Mouse (Mus musculus): ENCODE results near the gene Sparc.

Sparc gene

DNA sequence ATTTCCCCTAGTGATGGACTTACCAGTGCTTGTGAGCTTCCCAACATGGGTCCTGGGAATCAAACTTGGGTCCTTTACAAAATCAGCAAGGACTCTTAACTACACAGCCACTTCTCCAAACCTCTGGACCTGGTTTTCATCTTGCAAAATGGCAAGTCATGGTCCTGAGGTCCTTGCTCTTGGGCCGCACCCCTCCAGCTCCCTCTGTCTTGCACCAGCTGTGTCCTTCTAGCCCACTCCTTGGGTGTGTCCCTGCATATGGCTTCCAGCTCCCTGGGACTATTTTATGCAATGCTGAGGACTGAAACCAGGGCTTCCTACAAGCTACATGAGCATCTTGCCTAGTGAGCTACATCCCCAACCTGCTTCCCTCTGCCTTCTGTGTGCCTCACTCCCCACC lies at the start of gene Sparc:
Gene Sparc (minus strand): TSS at position 206 of the 400 bp plus-strand sequence.
- no peak for DNase-seq (ENCODE audit: low spot score)

DNA sequence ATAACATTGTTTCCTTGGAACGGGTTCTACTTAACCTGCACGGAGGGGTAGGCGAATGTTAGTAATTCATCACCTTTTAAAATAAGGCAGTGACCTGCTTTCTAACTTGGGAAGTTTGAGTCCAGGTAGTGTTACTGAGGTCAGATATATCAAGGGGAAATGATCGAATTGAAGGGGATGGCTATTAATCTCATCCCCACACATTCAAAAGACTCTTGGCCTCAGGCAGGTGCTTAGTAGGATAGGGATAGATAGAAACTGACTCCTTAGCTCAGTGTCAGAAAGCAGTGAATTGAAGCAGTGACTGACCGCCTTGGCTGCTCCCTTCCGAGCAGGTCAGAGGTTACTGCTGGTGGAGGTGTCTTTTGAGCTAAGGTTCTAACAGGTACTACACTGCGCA lies 48.5 kb upstream of the Sparc start:
- DNase-seq (ENCODE audit: low spot score) = no peak

DNA sequence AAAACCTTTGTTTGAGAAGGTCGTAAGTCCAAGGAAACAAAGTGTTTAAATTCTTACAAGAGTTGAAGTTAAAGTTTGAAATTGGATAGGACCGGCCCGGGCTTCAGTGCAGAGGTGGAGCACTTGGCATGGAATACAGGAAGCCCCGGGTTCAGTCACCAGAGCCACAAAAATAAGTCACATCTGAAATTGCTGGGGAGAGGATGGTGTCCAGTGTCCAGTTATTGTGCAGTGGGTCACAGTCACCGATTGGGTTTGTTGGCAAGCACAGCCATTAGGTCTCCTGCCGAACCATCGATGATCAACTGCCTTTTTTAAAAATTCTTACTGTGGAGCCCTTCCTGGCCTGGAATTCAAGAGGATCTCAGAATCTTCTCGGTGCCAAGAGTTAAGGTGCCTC lies 47.8 kb upstream of the Sparc start:
- DNase-seq (ENCODE audit: low spot score) = no peak

DNA sequence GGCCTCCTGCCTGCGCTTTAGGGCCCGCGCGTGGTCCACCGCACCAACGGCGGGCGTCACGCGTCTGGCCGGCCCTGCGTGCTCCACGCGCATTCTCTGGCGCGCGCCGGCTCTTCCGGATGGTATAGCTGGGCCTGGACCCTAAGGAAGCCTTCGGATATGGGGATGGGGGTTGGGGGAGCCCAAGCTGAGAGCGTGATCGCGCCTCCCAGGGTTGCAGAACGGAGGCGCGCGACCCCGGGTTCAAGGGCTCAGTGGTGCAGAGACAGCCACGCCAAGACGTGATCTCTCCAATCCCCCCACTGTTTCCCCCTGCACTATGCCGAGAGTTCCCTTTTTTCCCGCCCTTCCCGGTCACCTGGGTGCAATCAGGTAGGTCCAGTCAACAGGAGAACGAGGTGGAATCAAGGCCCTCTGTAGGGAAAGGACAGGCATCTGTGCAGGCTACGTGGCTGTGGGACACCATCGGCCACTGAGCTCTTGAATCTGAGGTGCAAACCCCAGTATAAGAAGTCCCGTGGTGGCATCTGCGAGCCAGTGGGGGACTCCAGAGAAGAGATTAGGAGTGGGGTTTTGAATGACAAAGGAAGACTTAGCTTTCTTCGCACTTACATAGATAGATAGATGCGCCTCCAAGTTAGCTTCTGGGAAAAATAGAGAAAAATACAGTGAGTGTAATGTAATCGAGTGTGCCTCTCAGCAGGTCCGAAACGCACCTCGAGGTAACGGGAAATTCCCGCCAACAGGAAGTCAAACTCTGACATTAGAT lies 47.1 kb upstream of the Sparc start:
- no peak for DNase-seq (ENCODE audit: low spot score)

DNA sequence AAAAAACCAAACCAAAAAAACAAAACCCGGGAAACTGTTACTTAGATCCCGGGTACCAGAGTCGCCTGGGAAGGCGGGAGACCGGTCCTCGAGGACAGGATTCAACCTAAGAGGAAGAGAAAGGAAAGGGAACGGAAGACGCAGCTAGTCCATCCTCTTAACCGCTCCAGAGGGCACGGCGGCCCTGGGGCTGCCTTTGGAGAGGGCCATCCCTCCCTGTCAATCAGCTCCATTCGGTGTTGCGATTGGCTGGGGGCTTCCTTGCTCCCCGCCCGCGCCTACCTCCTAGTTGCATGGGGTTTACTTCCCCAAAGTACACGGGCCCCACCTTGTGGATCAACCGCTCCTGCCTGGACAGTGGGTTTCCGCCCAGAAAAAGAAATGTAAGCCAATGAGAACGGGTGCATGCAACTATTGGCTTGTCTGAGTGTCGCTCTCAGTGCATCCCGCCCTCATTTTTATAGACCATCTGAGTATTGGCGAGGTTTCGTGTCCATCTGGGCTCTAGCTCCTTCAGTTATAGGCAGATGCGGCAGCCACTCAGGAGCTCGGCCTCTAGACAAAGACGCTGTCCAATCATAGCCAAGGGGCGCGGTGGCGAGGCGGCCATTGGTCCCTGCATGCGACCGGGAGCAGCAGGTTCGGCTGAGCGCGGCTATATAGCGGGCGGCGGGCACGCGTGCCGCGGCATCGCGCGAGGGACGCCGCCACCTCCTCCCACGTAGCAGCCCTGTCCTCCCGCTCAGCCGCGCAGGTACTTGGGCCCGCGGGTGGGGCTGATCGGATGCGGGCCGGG lies 46.3 kb upstream of the Sparc start, which contains the start of gene G3bp1:
Gene G3bp1 (plus strand): TSS at position 638 of the 796 bp plus-strand sequence.
- DNase-seq (ENCODE audit: low spot score) = peak; percentile 98

DNA sequence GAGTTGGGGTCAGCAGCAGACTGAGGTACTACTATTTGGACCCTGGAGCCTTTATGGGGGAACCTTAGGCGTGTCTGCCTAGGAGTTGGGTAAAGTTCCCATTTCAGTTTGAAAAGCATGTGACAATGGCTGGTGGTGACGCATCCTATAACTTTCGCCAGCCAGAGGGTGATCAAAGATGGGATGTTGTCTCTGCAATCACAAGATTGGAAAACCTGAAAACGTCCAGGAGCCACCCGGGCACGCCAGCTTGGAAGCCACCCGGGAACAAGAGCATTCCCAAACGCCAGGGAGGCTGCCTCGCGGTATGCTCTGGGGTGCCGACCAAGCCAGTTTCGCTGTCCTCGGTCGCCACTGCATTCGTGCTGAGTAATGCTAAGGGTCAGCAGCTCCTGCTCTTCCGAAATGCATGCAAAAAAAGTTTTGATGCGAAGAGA lies 45.6 kb upstream of the Sparc start:
- no peak for DNase-seq (ENCODE audit: low spot score)

DNA sequence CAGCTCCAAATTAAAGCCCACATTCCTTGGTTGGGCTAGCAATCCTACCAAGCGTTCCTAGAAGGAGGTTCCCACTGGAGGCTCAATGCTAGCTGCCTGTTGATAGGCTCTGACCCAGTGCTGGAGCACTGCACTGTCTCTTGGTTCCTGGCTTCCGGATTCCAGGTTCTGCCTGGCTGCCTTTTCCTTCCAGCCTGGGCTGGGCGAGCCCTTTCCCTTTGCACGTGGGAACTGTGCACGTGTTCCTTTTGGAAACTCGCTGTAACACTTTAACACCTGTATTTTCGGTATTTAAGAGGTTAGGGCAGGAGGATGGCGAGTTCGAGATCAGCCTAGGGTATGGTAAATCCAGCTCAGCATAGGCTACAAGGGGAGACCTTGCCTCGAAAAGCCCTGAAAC lies 45.0 kb upstream of the Sparc start:
- peak; percentile 41 for DNase-seq (ENCODE audit: low spot score)

DNA sequence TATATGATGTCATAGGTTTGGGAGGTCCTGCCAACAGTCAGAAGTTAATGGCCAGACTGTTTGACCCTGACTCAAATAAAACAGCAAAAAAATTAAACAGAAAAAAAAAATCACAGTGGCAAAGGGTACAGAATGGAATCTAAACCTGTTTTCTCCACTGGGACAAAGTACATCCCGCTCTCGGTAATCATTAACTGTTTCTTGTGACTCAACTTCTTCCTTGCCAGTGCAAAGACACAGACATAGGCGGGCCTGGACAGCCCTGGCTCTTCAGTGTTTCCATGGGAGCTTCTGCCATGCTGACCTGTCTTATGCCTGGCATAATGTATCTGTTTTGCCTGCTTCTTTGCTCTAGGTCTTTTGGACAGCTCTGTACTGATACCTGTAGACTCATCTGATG lies 42.2 kb upstream of the Sparc start:
- DNase-seq (ENCODE audit: low spot score) = no peak

DNA sequence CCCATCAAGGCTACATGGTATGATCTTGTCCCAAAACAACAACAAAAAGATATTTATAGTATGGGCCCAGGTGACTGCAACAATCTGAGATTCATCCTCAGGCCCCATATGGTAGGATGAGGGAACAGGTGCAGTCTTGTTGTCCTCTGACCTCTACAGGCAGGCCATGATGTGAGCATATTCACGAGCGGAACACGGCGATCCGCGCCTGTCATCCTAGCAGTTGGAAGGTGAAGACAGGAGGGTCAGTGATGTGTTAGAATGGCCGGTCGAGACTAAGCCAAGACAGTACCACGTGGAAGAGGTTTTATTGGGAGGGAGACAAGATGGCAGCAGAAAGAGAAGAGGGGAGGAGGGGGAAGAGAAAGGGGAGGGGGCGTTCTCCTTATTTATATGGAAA lies 41.7 kb upstream of the Sparc start:
- DNase-seq (ENCODE audit: low spot score) = no peak

DNA sequence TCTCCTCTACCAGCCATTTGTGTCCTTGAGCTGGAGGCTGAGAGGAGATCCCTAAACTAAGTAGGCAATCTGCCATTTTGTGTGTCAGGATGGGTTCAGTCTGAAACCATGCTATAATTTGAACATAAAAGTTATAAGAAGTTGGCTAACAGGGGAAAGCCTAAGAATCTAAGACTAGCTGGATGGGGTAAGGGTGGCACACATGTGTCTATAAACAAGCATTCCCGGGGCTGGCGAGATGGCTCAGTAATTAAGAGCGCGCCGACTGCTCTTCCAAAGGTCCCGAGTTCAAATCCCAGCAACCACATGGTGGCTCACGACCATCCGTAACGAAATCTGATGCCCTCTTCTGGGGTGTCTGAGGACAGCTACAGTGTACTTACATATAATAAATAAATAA lies 39.2 kb upstream of the Sparc start:
- no peak for DNase-seq (ENCODE audit: low spot score)

DNA sequence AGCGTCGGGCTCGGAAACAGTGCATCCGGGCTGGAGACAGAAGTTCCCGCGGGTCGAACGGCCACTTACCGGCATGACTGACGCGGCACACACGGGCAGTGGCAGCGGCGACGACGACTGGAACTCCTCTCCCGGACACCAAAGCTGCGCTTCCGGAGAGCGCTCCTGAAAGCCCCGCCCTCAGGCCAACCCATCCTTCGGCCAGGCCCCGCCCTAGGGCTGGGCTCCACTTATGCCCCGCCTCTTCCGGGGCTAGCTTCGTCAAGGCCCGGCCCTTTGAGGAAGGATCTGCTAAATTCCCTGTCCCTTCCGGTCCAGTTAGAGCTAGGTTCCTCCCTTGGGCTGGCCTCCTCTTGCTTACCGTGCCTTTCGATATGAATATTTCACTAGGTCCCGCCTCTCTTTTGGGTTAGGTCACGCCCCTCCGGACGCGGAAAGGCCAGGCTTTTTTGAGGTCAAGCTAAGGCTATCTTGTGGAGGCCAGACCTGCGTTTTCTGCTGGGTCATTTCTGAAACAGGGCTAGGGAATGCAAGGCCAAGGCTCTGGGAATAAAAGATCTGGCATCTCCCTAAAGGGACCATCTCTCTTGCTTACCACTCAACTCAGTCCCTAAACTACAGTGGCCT lies 38.1 kb upstream of the Sparc start, which contains the start of gene Atox1:
Gene Atox1 (minus strand): TSS at position 221 of the 627 bp plus-strand sequence.
- DNase-seq (ENCODE audit: low spot score) = peak; percentile 93

DNA sequence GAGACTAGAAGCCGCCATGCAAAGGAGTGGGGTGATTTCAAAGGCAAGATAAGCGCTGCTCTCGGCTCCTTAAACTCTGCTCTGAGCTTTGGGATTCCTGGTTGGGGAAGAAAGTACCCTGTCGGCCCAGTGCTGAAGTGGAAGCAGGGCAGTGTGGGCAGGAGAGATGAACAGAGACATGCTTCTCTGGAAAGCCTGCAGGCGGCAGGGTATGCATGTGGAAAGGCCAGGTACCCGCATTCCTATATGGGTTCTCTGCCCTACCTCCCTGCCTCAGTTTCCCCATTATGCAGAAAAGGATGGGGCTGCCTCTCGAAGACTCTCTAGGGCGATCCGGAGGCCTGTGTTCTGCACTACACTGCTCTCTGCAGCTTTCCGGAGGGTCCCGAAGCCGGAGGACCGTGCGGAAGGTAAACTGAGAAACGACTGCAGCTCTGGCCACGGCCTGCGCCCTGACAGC lies 37.6 kb upstream of the Sparc start:
- DNase-seq (ENCODE audit: low spot score) = no peak

DNA sequence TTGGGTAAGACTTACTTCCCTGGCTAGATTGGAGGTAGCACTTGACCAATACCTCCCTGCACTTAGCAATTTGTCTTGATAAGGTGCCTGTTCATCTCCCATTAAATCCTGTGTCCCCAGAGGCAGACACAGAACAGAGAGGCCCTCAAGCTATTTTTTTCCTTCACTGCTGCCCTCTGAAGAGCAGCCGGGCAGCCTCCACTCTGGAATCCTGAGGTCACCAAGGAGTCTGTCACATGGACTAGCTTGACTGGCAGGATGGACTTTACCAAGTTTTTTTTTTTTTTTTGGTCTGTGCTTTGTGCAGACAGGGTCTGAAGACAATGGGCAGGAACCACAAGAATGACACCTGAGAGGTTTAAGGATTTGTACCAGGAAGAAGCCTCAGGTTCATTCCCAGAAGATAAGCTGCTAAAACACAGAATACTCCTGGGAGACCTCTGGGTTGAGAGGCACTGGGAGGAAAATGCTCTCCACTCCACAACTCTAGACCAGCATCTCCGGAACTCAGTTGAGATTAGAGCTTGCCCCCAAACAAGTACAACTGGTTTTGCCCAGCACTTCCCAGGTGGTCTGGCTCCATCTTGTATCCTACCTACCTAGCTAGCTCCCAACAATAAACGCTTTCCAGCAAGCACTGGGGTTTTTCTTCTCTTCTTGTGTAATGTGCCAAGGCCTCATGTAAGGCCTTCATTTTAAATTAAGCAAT lies 37.0 kb upstream of the Sparc start:
- DNase-seq (ENCODE audit: low spot score) = no peak

DNA sequence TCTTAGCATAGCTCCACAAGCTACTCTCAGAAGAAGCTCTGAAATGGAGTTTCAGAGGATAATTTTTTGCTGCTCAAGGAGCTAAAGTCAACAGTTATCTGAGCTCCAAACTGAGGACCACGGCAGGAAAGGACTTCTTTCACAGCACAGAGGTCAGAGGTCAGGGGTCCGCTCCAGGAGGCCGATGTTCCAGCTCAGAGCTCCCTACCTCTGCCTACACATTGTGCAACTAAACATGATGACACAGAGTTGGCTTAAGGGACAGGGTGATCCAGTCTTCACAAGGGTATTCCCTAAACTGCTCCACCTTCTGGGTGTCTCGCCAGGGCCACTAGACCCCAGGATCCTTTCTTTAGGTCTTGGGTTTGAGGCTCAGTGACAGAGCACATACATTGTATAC lies 35.5 kb upstream of the Sparc start:
- DNase-seq (ENCODE audit: low spot score) = no peak

DNA sequence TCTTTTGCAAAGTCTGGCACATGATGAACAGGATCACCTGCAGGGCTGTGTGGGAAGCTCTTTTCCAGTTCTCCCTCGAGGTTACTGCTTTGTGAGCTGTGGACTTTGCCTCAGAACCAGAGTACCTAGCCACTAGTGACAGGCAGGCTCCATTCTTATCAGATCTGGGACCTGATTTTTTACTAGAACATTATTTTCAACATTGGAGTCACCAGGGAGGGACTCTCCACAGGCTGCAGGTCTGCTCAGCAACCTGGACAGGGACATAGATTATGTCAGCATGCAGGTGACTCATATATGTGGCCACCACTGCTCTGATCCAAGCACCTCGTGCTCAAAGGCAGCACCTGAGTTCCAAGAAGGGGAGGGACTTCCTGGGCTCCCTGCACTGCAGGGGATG lies 32.2 kb upstream of the Sparc start:
- no peak for DNase-seq (ENCODE audit: low spot score)

DNA sequence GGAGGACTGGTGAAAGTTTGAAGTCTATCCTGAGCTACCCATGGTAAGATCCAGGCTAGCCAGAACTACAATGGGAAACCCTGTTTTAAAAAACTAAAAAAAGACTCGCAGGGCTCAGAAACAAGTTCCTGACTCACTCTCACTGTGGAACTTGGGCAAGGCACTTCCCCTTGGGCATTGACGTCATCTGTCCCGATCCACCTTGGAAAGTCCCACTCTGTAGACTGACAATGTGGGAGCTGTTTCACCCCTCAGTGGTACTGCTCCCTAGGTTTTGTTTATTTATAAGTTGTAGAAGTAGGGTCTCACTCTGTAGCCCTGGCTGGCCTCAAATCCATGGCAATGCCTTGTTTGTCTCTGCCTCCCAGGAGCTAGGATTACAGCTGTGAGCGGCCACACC lies 30.7 kb upstream of the Sparc start:
- no peak for DNase-seq (ENCODE audit: low spot score)

DNA sequence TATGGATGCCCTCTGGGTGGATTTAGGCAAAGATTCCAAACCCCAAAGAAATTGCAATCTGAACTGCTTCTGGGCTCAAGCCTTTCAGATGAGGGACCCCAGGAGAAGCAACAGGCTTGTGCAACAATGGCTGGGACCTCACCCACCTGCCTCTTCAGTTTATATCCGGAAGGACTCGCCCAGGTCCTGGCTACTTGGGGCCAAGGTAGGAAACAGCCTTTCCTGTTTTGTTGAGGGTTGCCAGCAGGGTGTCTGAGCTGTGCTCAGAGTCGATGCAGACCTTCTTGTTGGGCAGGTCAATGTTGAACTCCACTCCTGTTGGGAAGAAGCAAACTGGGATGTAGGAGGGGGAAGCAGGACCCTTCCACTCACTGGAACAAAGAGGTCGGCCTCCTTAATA lies 27.3 kb upstream of the Sparc start:
- no peak for DNase-seq (ENCODE audit: low spot score)

DNA sequence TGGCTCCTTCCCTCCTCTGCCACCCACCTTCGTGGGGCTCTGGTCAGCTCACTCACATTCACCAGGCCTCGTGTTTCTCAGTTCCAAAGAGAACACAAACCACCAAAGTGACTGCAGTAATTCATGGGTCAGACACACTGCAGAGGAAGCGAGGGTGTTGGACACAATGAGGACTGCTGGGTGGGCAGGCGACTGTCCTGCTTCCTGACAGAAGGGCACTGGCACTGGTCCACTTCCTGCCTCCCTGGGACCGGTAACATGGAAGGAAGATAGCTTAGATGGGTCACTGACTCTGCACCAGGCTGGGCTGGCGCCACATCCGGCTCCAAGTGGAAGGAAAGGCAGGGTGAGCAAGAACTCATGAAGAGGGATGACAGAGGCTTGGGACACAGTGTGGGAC lies 26.5 kb upstream of the Sparc start:
- DNase-seq (ENCODE audit: low spot score) = no peak

DNA sequence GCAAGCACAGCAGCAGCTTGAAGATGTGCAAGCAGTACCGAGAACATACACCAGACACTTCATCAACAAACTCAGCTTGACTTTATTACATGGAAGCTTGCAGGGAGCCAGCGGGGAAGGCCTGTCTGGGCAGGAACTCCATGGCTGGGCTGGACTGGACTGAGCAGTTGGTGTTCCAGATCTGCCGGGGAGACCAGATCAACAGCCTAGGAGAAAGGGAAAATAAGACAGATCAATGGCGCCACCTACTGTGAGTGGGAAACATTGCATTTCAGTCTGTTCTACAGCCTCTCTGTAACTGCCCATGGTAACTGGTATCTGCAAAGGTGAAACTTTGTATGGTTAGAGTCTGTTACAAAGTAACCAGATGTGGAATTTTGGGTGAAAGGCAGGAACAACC lies 23.6 kb upstream of the Sparc start:
- peak; percentile 76 for DNase-seq (ENCODE audit: low spot score)

DNA sequence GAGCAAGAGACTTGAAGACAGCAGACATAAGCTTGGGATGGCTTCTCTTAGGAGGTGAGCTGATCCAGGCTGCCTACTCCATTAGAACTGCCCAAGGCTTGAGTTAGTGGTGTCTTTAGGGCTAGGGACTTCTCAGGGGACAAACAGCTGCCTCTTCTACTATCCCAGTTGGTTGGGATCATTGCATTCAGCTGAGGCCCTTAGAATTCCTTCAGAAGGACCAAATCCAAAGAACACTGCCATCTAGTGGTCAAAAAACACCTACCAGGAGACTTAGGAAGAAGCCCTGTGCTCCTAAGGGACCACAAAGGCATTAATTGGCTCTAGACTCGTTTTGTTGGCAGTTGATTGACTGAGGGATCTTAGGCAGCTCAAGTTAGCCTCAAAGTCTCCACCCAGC lies 21.8 kb upstream of the Sparc start:
- no peak for DNase-seq (ENCODE audit: low spot score)

DNA sequence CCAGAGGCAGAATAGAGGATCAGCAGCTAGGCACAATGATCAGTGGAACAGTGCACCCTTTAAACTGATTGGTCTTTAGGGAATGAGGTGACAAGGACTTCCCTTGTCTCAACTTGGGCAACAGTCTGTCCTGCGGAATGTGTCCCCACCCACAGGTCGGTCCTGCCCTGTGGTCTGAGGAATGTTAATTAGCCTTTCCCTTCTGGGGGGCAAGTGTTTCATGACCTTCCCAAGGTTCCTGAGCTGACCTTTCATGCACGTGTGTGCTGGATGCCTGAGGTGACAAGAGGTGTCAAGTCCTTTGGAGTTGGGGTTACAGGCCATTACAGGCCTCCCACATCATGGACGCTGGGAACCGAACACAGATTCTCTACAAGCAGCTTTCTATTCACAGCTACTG lies 16.7 kb upstream of the Sparc start:
- DNase-seq (ENCODE audit: low spot score) = no peak

DNA sequence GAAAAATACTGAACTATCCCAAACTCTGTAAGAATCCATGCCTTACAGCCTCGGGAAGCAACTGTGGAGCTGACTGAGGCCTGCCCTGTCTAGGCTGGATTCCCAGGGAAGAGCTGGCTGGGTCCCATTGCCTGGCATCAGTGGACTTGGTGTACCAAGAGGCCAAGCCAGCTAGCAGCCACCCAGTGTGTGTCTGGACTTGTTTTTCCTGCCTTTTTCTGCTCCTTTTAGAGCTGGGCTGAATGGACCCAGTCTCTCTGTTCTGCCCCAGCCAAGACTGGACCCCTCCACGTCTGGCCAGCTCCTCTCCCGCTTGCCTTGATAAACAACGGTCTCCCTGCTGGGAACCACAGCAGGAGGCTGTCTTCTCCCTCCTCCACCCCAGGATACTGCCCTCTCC lies 15.0 kb upstream of the Sparc start:
- no peak for DNase-seq (ENCODE audit: low spot score)
